Mouse (Mus musculus): Measurements from ENCODE around the gene March2. TPM values are rescaled to one million over a fixed set of nuclear protein-coding genes. Genes with fewer than 3 reads are reported as not detected.

Gene March2
- total RNA-seq, 2 experiments from 2014 or later: 86.2 to 87.1 TPM

- no peak for DNase-seq (ENCODE audit: low spot score in 2 of 2)
These were observed 80.8 kb downstream of the March2 start, which contains the start of gene Pram1 for GRCm38 (mm10) chr17:33637516-33638276. Gene Pram1, plus strand, starts transcription at chr17:33638056.

DNA sequence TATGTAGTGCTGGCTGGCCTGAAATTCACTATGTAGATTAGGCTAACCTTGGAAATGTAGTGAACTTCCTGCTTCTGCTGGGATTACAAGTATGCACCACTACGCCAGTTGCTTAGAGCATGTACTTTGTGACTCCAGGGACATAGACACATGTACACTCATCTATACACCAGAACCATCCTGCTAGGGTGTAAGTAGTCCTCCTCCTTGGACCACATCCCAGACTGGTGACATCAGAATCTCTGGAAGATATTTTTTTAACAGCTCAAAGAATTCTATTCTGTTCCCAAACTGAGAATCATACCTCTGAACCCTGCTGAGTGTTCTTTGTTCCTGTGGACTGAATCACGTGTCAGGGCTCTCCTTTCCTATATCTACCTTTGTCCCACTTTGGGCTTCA lies 81.4 kb downstream of the March2 start:
- DNase-seq (ENCODE audit: low spot score in 2 of 2): peak; percentile 42 to 56

Other genes with a start within 250 kb of the March2 start
- gene Adamts10, start 194.5 kb downstream of the March2 start, total RNA-seq (2021): 10 to 100 TPM; 18.7 to 20.3 TPM
- 1 to 10 TPM; 1.3 to 2.8 TPM for gene Myo1f, start 163.0 kb downstream of the March2 start, total RNA-seq (2021)
- 10 to 100 TPM; 43.8 to 47.2 TPM for gene Zfp414, start 89.6 kb downstream of the March2 start, total RNA-seq (2021)
- gene Pram1, start 80.6 kb downstream of the March2 start, total RNA-seq (2021): under 1 TPM in 1 of 2 experiments, not detected in 1; 0.30 TPM
- gene Hnrnpm, start 31.8 kb downstream of the March2 start, total RNA-seq (2021): 100 to 1,000 TPM; 136 to 150 TPM
- 100 to 1,000 TPM; 341 to 345 TPM for gene Rab11b, start 41.9 kb upstream of the March2 start, total RNA-seq (2021)
- 1 to 10 TPM; 2.6 to 3.5 TPM for gene Angptl4, start 63.2 kb upstream of the March2 start, total RNA-seq (2021)
- gene Kank3, start 91.8 kb upstream of the March2 start, total RNA-seq (2021): 10 to 100 TPM; 27.6 to 28.8 TPM
- 100 to 1,000 TPM; 756 to 834 TPM for gene Rps28, start 105.9 kb upstream of the March2 start, total RNA-seq (2021)
- 100 to 1,000 TPM; 199 to 208 TPM for gene Ndufa7, start 105.9 kb upstream of the March2 start, total RNA-seq (2021)
- gene Cd320, start 124.4 kb upstream of the March2 start, total RNA-seq (2021): 10 to 100 TPM; 20.4 to 23.3 TPM
- not detected for gene Gm7029, start 155.2 kb upstream of the March2 start, total RNA-seq (2021)
- gene Kifc1, start 172.0 kb upstream of the March2 start, total RNA-seq (2021): 1 to 10 TPM; 1.8 to 2.6 TPM
- gene Platr17, start 186.5 kb upstream of the March2 start, total RNA-seq (2021): under 1 TPM in 1 of 2 experiments, not detected in 1; 0.42 TPM
- 10 to 100 TPM; 29.6 to 32.9 TPM for gene Daxx, start 190.7 kb upstream of the March2 start, total RNA-seq (2021)
- gene Tapbp, start 197.2 kb upstream of the March2 start, total RNA-seq (2021): 10 to 100 TPM; 38.3 to 38.5 TPM
- gene Zbtb22, start 197.2 kb upstream of the March2 start, total RNA-seq (2021): 10 to 100 TPM; 34.3 to 34.4 TPM
- 10 to 100 TPM; 61.9 to 63.0 TPM for gene Rgl2, start 210.9 kb upstream of the March2 start, total RNA-seq (2021)
- 10 to 100 TPM; 94.9 to 95.8 TPM for gene Pfdn6, start 221.7 kb upstream of the March2 start, total RNA-seq (2021)
- 10 to 100 TPM; 13.2 to 15.5 TPM for gene Wdr46, start 222.0 kb upstream of the March2 start, total RNA-seq (2021)
- 1 to 10 TPM; 5.1 to 5.2 TPM for gene B3galt4, start 232.8 kb upstream of the March2 start, total RNA-seq (2021)
- gene Vps52, start 237.1 kb upstream of the March2 start, total RNA-seq (2021): 10 to 100 TPM; 76.1 to 79.8 TPM
- 100 to 1,000 TPM; 319 to 336 TPM for gene Rps18, start 237.3 kb upstream of the March2 start, total RNA-seq (2021)

Measured in layer of hippocampus, adult 18-20 months (tissue).